Mouse (Mus musculus) kidney, postnatal 14 days (tissue): Measurements from ENCODE around the gene Sf3b3.
A peak's percentile ranks its signal among the peaks of the same experiment; 100 is the strongest.
"Not testable (repeated sequence)": the region's sequence is repeated elsewhere in the genome, so short reads cannot be mapped to it uniquely, and the experiment has no call there.

Experiments used
- DNase-seq: peaks from one replicate; pipeline ENCODE4 v3.0.0; 2022; ENCODE audit warnings: mixed read lengths

Gene Sf3b3

DNA sequence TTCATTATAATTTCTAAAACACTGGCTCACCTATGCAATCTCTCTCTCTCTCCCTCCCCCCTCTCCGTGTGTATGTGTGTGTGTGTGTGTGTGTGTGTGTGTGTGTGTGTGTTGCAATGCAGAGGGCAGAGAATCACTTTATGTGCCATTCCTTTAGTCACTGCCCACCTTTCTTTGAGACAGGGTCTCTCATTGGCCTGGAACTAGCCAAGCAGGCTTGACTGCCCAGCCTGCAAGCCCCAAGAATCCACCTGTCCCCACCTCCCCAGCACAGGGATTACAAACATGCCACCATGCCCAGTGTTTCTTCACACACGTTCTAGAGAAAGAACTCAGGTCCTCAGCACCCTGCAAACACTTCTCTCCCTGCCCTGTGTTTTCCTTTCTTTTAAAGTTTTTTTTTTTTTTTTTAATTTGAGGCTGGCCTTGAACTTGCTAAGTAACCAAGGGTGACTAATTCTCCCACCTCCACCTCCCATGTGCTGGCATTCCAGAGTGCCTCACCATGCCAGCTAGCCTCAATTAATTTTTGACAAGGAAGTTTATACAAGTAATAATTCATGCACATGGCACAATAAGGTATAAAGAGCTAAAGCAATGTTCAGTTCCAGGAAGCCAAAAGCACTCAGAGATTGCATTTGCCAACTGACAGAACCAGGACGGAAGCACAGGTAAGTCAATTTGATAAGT, 41.6 kb downstream of the Sf3b3 start:
- DNase-seq: no peak

DNA sequence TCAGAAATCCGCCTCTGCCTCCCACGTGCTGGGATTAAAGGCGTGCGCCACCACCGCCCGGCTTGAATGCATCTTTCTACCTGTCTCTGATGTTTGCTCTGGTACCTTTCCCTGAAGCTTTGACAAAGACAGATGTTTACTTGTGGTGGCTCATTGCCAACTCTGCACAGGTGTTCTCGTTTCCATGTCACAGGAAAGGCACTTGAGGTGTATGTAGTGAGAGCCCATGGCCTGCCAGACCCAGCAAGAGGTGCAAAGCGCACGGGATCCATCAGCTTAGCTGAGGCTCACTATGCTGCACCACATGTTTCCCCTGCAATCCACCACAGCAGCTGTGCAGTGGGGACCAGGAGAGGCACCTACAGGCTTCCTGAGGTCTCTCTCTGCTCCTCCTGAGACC, 42.7 kb downstream of the Sf3b3 start:
- no peak for DNase-seq

DNA sequence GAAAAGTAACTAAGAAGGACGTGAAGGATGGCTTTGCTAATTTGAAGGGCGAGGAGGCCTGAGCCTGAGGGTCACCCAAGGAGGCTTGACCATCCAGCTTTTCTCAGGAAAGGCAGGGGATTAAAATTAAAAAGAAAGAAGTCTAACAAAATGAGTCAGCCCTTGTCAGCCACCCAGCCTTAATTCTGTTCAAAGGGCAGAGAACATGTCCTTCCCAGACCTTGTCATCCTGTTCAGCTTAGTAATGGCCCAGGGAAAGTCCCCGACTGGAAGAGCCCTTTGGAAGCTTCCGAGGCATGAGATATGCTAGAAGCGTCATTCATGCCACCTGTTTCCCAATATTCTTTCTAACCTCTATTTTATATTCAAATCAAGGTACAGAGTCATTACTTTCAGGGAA, 43.6 kb downstream of the Sf3b3 start:
- no peak for DNase-seq

DNA sequence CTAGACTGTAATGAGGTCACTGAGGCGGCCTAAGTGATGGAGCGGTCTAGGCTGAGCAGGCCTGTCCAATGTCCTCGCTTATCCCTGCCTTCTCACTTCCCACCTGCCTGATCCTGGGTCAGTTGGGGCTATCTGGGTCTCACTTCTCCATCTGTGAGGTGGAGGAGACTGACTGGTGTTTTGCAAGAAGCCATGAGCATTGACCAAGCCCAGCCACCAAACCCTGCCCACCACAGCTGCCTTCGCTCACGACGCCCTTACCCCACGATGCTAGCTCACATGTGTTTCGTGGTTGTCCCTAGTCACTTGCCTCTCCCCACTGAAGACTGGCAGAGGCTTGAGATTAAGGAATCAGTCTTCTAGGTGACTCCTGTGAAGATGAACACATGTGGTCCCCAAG, 49.5 kb downstream of the Sf3b3 start:
- no peak for DNase-seq

DNA sequence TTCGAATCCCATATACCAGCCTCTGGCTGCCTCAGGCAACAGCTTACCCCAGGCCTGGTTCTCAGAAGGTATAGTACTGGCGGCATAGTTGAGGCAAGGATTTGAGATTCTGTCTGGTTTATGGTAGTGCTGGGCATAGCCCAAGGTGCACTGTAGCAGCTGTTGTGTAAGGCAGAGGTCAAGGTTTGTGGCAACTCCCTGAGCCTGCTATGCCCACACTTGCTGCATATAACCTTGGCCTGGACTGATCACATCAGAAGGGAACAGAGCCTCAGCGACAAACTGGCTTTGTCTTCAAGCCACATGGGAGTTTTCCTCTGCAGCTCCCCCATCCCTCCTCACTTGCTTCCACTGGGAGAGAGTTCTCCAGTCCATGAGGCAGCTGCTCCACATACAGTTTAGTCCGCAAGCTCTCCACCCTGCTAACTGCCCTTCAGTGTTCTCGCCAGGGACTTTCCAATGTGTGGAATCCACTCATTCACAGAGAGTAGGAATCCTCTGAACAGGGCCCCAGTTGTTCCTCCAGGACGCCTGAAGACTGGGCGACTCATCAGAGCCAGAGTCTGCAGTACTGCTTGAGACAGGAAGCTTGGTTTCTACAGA, 52.1 kb downstream of the Sf3b3 start:
- no peak for DNase-seq

DNA sequence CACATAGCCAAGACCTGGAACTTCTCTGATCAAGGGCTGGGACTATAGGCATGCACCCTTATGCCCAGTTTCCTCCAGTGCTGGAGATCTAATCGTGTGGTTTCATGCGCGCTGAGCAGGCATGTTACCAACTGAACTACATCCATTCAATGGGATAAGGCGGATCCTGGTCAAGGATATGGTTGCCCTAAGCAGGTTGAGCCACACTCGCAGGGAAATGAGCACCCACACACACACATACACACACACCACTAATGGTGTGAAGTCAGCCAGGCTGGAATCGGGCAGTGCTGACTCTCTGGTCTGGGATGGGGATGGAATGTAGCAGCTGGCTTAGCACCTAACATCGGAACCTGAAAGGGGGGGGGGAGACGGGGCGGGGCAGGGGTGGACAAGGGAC, 52.7 kb downstream of the Sf3b3 start:
- peak; percentile 35 for DNase-seq

DNA sequence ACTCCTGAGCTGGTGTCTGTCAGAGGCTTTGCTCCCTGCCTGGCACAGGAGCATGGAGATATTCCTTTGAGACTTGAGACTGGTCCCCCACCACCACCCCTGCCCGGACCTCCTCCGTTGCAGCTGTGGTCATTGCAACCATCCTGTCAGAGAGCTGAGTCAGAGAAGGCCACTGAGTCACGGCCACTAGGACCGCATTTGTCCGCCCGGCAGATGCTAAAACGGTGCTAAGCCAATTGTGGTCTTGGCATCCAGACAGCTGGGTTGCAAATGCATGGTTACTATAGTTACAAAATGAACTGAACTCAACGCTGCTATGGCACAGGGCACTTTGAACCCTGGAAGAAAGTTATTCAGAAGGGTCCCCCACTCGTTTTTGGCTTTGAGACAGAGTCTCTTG, 53.1 kb downstream of the Sf3b3 start:
- peak; percentile 24 for DNase-seq

DNA sequence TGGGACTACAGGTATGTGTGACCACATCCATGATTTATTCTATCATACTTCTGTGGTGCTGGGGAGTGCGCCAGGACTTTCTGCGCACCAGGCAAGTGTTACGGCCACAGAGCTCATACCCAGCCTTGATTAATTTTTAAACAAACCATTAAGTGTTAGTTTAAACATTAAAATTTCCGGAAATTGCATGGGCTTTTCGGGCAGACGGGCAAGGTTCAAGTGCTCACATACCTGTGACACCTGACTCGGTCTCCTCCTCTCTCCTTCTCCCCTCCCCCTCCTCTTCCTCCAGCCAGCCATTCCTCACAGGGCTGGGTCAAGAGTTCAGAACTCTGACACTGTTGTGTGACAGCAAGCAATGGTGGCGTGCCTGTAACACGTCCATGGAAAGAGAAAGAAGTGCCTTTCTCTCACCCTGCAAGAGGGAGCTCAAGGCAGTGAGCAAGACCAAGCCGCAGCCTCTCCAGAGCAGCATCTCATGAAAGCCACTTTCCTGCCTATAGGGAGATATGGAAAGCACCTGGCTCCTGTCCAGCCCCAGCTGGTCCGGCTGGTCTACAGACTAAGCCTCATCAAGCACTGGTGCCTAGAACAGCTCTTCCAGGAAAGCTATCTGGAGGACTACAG, 53.9 kb downstream of the Sf3b3 start:
- DNase-seq: peak; percentile 85

DNA sequence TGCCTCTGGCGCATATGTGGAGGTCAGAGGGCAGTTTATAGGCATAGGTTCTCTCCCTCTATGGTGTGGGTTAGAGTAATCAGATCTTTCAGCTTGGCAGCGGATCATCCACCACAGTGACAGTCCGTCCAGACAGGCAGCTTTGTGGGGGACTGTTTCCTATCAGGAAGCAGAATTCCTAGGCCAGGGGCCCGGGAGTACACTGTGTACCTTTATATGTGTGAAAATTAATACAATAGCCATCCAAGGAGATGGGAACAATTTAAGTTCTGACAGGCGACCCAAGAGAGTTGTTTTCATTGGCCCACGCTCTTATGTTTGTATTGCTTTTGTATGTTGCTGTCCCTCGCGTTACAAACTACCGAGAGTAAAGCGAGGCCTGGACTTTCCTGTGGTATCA, 55.4 kb downstream of the Sf3b3 start:
- no peak for DNase-seq

DNA sequence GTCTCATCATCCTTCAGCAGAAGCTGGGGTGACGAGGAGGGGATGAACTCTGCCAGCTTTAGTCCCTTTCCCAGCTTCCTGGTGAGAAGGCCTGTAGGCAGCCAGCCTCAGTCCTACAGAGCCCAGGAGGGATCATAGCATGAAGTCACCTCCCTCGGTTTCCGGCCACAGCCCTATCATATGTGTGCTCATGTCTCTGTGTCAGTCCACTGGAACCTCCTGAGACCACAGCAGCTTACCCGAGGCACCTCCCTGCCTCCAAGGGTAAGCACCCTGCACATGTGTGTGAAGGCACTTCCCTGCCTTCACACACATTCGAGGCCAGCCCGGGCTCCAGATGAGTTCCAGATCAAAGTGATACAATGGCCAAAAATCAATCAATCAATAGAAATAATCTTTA, 56.3 kb downstream of the Sf3b3 start:
- no peak for DNase-seq

DNA sequence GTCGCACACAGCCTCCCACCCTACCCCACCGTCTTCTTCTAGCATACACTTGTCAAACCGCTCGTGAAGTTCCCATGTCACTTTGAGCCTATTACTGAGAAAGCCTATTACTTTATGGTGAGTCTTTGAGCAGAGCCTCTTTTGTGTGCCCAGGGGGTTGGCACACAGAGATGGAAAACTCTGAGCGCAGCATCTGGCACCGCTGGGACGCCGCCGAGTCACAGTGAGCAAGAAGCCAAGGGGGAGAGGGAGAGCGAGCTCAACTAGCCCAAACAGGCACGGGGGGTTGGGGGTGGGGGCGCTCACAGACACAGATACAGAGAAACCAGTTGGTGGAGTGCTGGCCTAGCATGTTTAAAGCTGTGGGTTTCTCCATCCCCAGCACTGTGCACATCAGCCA, 57.0 kb downstream of the Sf3b3 start:
- DNase-seq: no peak

DNA sequence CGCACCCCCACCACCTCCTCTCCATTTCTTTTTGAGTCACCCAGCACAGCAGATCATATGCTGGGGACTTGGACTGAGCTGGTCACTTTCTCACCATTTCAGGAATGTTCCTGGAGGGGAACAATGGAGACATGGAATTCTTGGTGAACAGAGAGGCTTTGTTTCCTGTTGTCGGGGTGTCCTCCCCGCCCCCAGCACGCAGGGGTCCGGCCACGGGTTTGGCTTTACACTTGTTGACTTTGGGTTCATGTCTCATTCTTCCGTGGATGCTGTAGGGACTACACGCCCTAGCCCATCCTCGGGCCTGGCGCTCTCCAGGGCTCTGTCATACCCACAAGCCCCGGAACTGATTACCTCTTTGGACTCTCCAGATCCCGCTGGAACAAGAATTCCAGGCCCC, 57.6 kb downstream of the Sf3b3 start:
- no peak for DNase-seq

DNA sequence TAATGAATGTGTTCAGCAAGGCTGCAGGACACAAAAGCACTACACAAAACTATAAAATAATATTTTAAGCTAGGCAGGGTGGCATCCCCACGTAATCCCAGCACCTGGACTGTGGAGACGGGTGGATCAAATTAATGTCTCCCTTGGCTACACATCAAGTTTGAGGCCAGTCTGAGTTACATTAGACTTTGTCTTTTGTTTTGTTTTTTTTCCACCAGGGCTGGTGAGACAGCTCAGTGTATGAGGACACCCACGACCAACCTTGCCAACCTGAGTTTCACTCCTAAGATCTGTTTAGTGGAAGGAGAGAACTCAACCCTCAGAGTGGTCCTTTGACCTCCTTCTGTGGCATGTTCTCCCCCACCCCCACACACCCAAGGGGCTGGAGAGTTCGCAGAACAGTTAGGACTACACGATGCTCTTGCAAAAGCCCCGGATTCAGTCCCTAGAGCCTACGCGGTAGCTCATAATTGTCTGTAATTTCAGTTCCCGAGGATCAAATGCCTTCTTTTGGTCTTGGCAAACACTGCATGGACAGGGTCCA, 59.1 kb downstream of the Sf3b3 start:
- peak; percentile 21 for DNase-seq

DNA sequence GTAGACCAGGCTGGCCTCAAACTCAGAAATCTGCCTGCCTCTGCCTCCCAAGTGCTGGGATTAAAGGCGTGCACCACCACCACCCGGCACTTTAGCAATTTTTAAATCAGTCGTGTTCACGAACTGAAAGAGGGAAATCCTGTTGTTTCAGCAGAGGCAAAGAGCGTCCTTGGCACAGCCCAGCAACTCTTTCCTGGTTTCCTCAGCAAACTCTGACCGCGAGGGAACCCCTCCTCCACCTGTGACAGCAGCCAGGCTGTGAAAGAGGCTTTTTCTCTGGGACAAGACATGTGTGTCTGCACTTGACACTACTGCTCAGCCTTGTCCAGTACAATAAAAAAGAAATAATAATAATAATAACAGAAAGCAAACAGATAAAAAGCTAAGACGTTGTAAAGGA, 59.7 kb downstream of the Sf3b3 start:
- peak; percentile 52 for DNase-seq

DNA sequence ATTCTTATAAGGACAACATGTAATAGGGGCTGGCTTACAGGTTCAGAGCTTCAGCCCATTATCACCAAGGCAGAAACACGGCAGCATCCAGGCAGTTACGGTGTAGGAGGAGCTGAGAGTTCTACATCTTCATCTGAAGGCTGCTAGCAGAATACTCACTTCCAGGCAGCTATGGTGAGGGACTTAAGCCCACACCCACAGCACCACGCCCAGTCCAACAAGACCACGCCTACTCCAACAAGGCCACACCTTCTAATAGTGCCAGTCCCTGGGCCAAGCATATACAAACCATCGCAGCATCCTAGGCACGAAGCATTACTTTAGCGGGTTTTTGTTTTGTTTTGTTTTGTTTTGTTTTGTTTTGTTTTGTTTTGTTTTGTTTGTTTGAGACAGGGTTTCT, 60.1 kb downstream of the Sf3b3 start:
- DNase-seq: not testable (repeated sequence)

DNA sequence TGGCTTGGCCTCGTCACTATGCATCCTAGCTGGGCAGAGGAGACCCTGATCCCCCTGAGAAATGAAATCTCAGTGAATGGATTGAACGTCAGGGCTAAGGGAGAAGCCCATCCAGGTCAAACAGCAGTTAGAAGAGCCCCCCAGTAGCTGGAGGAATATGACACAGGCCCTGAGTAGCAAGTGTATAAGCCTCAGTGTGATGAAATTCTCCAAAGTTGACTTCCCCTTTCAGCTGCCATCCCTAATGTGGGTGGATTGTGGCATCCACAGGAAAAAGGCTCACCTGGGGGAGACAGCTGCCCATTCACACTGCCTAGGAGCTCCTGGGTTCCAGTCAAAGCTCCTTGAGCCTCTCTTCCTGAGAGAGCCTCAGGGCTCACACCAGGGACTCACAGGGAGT, 61.2 kb downstream of the Sf3b3 start:
- DNase-seq: no peak

DNA sequence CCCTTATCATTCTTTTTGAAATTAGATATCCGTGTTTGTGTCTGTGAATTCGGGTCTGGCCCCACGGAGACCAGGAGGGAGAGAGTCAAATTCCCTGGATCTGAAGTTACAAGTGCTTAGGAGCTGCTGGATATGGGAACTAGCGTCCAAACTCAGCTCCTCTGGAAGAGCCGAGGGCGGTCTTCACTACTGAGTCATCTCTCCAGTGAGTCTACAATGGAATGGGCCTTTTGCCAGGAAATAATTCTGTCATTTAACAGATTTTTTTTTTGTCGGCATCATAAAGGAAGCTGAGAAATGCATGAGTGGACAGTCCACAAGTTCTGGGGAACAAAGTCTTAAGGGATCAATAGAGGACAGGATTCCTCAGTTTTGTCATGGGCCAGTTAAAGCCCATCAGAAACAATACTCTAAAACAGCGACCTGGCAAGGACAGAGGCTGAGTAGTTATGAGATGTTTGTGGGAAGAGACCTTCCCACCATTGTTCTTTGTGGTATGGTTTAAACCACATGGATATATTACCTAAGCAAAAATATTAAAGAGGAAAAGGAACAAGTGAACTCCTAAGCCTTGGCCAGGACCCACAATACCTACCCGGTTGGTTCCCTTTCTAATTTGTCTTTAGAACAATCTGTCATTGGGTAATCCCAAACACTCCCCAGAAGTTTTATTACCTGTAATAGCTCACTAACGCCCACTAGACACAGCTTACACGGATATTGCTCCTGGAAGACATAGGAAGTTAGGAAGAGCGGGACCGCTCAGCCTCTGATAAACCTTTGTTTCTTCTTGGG, 66.5 kb downstream of the Sf3b3 start:
- peak; percentile 28 for DNase-seq

DNA sequence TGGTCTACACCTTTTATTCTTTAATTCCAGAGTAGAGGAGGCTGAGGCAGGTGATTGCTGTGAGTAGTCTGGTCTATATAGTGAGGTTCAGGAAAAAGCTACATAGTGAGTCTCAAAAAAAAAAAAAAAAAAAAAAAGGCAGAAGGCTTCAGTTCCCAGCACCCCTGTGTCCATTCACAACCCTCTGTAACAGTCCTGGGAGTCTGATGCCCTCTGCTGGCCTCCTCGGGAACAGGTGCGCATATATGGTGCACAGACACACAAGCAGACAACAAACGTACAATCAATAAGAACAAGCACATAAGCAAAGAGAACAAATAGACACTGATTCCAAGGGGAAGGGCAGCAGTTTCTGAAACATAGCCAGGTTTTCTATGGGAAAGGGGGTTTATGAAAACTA, 70.3 kb downstream of the Sf3b3 start:
- no peak for DNase-seq

DNA sequence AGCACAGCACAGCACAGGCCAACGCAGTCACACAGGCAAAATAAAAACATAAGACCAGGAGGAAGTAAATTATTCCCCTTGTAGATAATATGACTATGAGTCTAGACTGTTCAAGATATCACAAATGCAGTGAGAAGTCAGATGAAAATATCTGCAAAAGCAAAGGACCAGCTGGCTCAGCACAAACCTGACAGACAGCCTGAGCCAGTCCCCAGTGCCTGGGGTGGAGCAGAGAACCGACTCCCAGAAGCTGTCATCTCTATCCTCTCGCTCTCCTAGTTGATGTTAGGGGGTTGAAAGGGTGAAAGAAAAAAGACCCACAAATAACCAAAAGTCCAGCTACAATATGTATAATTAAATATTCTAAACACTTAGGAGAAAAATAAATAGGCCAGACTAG, 70.9 kb downstream of the Sf3b3 start:
- DNase-seq: no peak

DNA sequence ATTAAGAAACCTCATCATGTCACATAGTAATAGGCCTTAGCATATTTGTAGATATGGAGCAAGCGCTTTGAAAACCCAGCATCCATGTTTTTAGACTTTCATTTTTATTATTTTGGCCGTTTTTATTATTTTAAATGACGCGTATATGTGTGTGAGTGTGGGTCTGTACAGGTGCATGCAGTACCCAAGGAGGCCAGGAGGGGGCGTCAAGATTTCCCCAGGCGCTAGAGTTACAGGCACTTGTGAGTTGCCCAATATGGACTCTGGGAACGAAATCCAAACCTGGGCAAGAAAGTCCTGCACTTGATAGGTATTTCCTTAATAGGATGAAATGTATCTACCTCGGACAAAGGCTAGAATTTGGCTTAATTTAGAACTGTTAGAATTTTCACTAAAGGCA, 71.3 kb downstream of the Sf3b3 start:
- DNase-seq: no peak

DNA sequence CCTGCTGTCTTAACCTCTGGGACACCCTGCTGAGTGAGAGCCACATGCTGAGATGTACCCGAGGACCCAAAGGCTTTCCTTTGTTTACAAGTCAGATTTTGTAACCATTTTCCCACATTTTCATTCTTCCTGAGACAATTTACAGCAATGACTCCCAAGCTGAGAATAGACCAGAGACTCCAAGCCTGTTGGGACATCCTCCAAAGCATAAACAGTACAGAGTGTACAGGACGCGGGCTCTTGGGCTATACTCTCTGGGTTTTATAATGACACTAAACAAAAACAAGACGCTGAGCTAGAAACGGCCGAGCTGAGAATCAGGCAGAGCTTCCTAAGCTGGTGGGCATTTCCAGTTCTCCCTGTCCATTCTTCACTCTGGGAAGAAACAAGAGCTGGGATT, 71.9 kb downstream of the Sf3b3 start:
- no peak for DNase-seq

DNA sequence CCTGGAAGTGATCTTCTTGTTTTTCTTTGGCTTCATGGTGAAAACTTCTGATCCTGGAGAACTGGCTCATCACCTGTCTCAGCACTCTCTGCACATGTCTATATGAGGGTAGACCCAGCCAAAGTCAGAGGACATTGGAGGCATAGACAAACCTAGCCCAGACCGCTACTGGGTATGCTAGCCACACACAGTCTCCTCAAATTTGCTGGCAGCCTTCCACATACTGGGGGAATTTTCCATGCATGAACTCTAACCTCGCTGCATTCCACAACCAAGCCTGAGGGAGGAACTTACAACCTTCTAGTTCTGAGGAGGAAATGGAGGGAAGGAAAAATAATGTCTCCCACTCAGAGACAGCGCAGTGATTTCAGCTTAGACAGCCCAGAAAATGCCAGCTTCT, 72.5 kb downstream of the Sf3b3 start:
- peak; percentile 91 for DNase-seq

DNA sequence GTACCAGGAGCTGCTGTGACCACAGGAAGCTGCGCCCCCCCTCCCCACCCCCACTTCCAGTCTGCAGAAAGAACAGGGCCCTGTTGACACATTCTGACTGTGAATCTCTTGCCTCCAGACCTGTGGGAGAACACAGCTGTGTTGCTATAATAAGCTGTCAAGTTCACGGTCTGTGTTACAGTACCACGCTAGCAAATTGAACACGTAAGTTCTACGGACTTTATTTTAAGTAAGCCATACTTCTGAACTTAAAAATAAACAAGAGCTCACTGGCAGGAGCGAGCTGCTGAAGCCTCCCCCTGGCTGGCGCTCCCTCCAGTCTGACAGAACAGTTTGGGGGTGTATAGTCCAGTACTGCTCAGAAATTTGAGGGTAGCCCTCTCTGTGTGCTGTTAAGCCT, 74.1 kb downstream of the Sf3b3 start:
- DNase-seq: no peak

DNA sequence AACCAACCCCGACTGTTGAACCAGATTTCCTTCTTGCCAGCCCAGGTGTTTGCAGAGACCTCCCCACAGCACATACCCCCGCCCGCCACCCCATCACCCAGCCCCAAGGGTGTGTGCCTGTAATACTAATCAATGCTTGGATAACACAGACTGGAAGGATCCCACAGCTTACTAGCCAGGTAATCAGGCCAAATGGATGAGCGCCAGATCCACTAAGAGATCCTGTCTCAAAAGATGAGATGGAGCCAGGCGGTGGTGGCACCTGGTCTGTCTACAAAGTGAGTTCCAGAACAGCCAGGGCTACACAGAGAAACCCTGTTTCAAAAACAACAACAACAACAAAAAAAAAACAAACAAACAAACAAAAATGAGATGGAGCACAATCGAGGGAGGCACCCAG, 79.3 kb downstream of the Sf3b3 start:
- no peak for DNase-seq
